In the genomic region with DNA sequence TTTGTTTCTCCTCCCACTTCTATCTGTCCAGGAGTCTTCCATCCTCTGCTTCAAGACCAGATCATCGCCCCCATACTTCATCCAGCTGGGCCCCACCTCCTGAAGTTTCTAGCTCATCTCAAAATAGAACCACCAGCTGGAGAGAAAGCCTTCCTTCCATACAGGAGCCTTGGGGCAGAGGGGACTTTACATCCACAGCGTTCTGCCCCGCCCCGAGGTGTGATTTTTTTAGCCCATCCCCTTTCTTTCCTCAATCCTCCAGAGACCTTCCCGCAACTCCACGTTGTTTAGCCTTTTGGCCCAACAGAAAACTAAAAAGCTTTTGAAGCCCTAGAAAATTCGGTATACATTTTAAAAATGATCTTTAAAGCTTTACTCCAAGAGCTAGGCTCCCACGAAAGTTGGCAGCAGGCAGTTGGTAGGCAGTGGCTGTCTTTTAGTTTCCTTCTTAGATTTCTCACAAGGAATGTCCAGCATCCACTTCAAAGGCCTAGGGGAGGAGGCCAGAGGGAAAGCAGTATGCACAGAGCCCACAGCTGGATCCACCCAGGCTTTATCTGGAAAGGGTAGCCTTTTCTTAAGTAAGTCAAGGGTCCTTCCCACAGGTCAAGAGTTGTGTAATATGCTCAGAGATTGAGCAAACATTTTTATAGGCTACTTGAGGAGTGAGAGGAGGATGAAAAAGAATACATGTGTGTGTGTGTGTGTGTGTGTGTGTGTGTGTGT, we compare ENCODE assay signal across 19 mouse cellular contexts. TPM values are rescaled to one million over a fixed set of nuclear protein-coding genes. Genes with fewer than 3 reads are reported as not detected.
DNase-seq lines count a peak whose midpoint lies in the region; ATAC-seq and TF ChIP-seq lines count a peak whose summit lies in the region.
"Had no signal": no experiment of that assay in that cellular context is flagged by ENCODE, and none has a peak within 500 bp of the region (broad histone marks: within the 10 kb centered on the region; RNA-seq: fewer than 3 reads in every experiment).

No protein-coding gene starts in this region.

- H3K9ac ChIP-seq in lung, postnatal 0 days (replicated peaks; ENCODE audit: low read depth): no peak overlapping the region
- H3K9ac ChIP-seq in hindbrain, postnatal 0 days (replicated peaks; ENCODE audit: low read length): no peak overlapping the region
- H3K9ac ChIP-seq: heart, embryonic 13.5 days; limb, embryonic 12.5 days; stomach, embryonic 15.5 days had no signal

- no peak for TF ChIP-seq CTCF in lung, postnatal 0 days (IDR thresholded peaks at IDR 0.05)
- no peak for TF ChIP-seq CTCF in hindbrain, postnatal 0 days (IDR thresholded peaks at IDR 0.05; ENCODE audit: low read depth)

- whole genome bisulfite sequencing in lung, postnatal 0 days: 52% methylated on average over 8 of the region's 8 CpGs
- WGBS in hindbrain, postnatal 0 days: 85% methylated on average over 8 of the region's 8 CpGs

- peak; percentile 96 for TF ChIP-seq EP300 in lung, postnatal 0 days (IDR thresholded peaks at IDR 0.05)

- no peak overlapping the region; the same call in 1 of the 2 replicates for H3K4me2 ChIP-seq in lung, postnatal 0 days (replicated peaks; ENCODE audit: low read depth, low read length)
- H3K4me2 ChIP-seq in hindbrain, postnatal 0 days (ENCODE audit: low read depth, low read length): no peak overlapping the region
- H3K4me2 ChIP-seq: heart, embryonic 13.5 days; limb, embryonic 12.5 days; stomach, embryonic 15.5 days had no signal

- H3K36me3 ChIP-seq in lung, postnatal 0 days (ENCODE audit: insufficient read depth, low read length): no peaks in the 10 kb centered on the region
- no peaks in the 10 kb centered on the region for H3K36me3 ChIP-seq in hindbrain, postnatal 0 days (ENCODE audit: insufficient read depth, low read length)
- H3K36me3 ChIP-seq: forebrain, embryonic 10.5 days; G1E; heart, embryonic 13.5 days; limb, embryonic 12.5 days; stomach, embryonic 15.5 days had no signal

- no peaks in the 10 kb centered on the region for H3K27me3 ChIP-seq in lung, postnatal 0 days (replicated peaks; ENCODE audit: insufficient read depth, low read length)
- no peaks in the 10 kb centered on the region for H3K27me3 ChIP-seq in hindbrain, postnatal 0 days (ENCODE audit: insufficient read depth, low read length)
- H3K27me3 ChIP-seq: heart, embryonic 13.5 days; limb, embryonic 12.5 days; stomach, embryonic 15.5 days had no signal

- H3K4me1 ChIP-seq in lung, postnatal 0 days (ENCODE audit: insufficient read depth, low read depth, low read length): no peaks in the 10 kb centered on the region
- no peaks in the 10 kb centered on the region for H3K4me1 ChIP-seq in hindbrain, postnatal 0 days (ENCODE audit: insufficient read depth, low read length)
- H3K4me1 ChIP-seq: forebrain, embryonic 10.5 days; limb, embryonic 12.5 days; stomach, embryonic 15.5 days had no signal

- peak; percentile 14 for DNase-seq in embryo, embryonic 10.5 days (ENCODE audit: low spot score)
- DNase-seq in embryo, embryonic 11 days: no peak
- peak; percentile 66 for DNase-seq in right cerebral cortex, adult 18-20 months
- no peak for DNase-seq in right cerebral cortex, postnatal 10 days (ENCODE audit: low spot score in 2 of 2)
- DNase-seq in lung, postnatal 0 days (ENCODE audit: low spot score): peak; percentile 91
- DNase-seq in layer of hippocampus, adult 9-10 months (ENCODE audit: low spot score): no peak
- DNase-seq in hindbrain, postnatal 0 days (ENCODE audit: low spot score): no peak
- no peak for DNase-seq in thymus, postnatal 25 days
- DNase-seq: cerebellum, adult 11-12 months; gastrocnemius, postnatal 10 days; kidney, adult 18-20 months; midbrain, embryonic 14.5 days had no signal

- H3K27ac ChIP-seq in lung, postnatal 0 days (ENCODE audit: low read length): no peak overlapping the region
- no peak overlapping the region for H3K27ac ChIP-seq in hindbrain, postnatal 0 days
- H3K27ac ChIP-seq: forebrain, embryonic 10.5 days; heart, embryonic 13.5 days; limb, embryonic 12.5 days; macrophage; stomach, embryonic 15.5 days had no signal

- H3K9me3 ChIP-seq in lung, postnatal 0 days (ENCODE audit: low read length): no peaks in the 10 kb centered on the region
- no peaks in the 10 kb centered on the region for H3K9me3 ChIP-seq in hindbrain, postnatal 0 days (ENCODE audit: low read length)
- H3K9me3 ChIP-seq: forebrain, embryonic 10.5 days; G1E; heart, embryonic 13.5 days; limb, embryonic 12.5 days; stomach, embryonic 15.5 days had no signal

- no peak overlapping the region for H3K4me3 ChIP-seq in lung, postnatal 0 days (ENCODE audit: low read depth, low read length)
- H3K4me3 ChIP-seq in hindbrain, postnatal 0 days (ENCODE audit: low read length): no peak overlapping the region
- H3K4me3 ChIP-seq: forebrain, embryonic 10.5 days; heart, embryonic 13.5 days; limb, embryonic 12.5 days; stomach, embryonic 15.5 days had no signal

- ATAC-seq in lung, postnatal 0 days: peak; percentile 98
- no peak for ATAC-seq in hindbrain, postnatal 0 days
- ATAC-seq: activated CD4-positive, CD25-positive, alpha-beta regulatory T cell, adult 4 months had no signal

RNA-seq across cellular contexts. Expression of a gene that starts 20.1 kb away (rescaled TPM):
- 42.7 and 46.5 TPM in 2 replicates for polyA plus RNA-seq in lung, postnatal 0 days (2015; fragmentation: Nextera tagmentation; extraction: Ambion mirVana)
- 282 and 307 TPM in 2 replicates for total RNA-seq in hindbrain, postnatal 0 days (2014; rRNA removed)
- polyA plus RNA-seq in hindbrain, postnatal 0 days (2015; fragmentation: Nextera tagmentation; extraction: Ambion mirVana): 86.5 and 97.4 TPM in 2 replicates

Comparison
In these comparisons a context has a peak if more than half of its experiments do, and no peak if none do; other contexts are left out.
1. DNase-seq: peak in embryo, embryonic 10.5 days (single experiment), right cerebral cortex, adult 18-20 months (single experiment) and lung, postnatal 0 days (single experiment); none in embryo, embryonic 11 days (single experiment), right cerebral cortex, postnatal 10 days (0 of 2), layer of hippocampus, adult 9-10 months (single experiment), hindbrain, postnatal 0 days (single experiment) and thymus, postnatal 25 days (single experiment).